Mouse (Mus musculus): ENCODE results near the gene Dnajc8. TPM values are rescaled to one million over a fixed set of nuclear protein-coding genes. Genes with fewer than 3 reads are reported as not detected.
"Not testable (repeated sequence)": the region's sequence is repeated elsewhere in the genome, so short reads cannot be mapped to it uniquely, and the experiment has no call there.

The Dnajc8 gene
- polyA plus RNA-seq, 1 experiment = 9.0 TPM

- no peaks in the 10 kb centered on the region for H3K36me3 ChIP-seq (ENCODE audit: control insufficient read depth, insufficient read depth, low read length)
- no peak overlapping the region for H3K27ac ChIP-seq (ENCODE audit: insufficient read depth, low read depth, low read length)
- no peak for TF ChIP-seq POLR2A (IDR thresholded peaks at IDR 0.05; ENCODE audit: low read depth, low read length)
- TF ChIP-seq CTCF (IDR thresholded peaks at IDR 0.05; ENCODE audit: extremely low read depth, insufficient read length, insufficient replicate concordance, low read depth, low read length) = no peak
- no peaks in the 10 kb centered on the region for H3K27me3 ChIP-seq (ENCODE audit: control insufficient read depth, insufficient read depth, low read length)
- no peak overlapping the region for H3K4me3 ChIP-seq (ENCODE audit: low read depth, low read length)
- WGBS = 86% methylated on average over 3 of the region's 3 CpGs
- H3K4me1 ChIP-seq (ENCODE audit: control insufficient read depth, insufficient read depth, insufficient read length, low read length) = no peaks in the 10 kb centered on the region
Measured at GRCm38 (mm10) chr4:132599764-132600163, 64.4 kb downstream of the Dnajc8 start.

GRCm38 (mm10) chr4:132600465-132600864 lies 65.1 kb downstream of the Dnajc8 start:
- H3K27ac ChIP-seq (ENCODE audit: insufficient read depth, low read depth, low read length) = no peak overlapping the region
- no peaks in the 10 kb centered on the region for H3K36me3 ChIP-seq (ENCODE audit: control insufficient read depth, insufficient read depth, low read length)
- peaks cover under 1% of the 10 kb centered on the region; the same call in 1 of the 2 replicates for H3K4me1 ChIP-seq (ENCODE audit: control insufficient read depth, insufficient read depth, insufficient read length, low read length)
- WGBS = 79% methylated on average over 6 of the region's 6 CpGs
- no peaks in the 10 kb centered on the region for H3K27me3 ChIP-seq (ENCODE audit: control insufficient read depth, insufficient read depth, low read length)
- no peak for TF ChIP-seq POLR2A (IDR thresholded peaks at IDR 0.05; ENCODE audit: low read depth, low read length)
- TF ChIP-seq CTCF (IDR thresholded peaks at IDR 0.05; ENCODE audit: extremely low read depth, insufficient read length, insufficient replicate concordance, low read depth, low read length) = no peak
- H3K4me3 ChIP-seq (ENCODE audit: low read depth, low read length) = no peak overlapping the region

- not testable (repeated sequence) for H3K4me3 ChIP-seq (ENCODE audit: low read depth, low read length); H3K36me3 ChIP-seq (ENCODE audit: control insufficient read depth, insufficient read depth, low read length); H3K4me1 ChIP-seq (ENCODE audit: control insufficient read depth, insufficient read depth, insufficient read length, low read length); H3K27me3 ChIP-seq (ENCODE audit: control insufficient read depth, insufficient read depth, low read length); H3K27ac ChIP-seq (ENCODE audit: insufficient read depth, low read depth, low read length)
- WGBS = 75% methylated on average over 5 of the region's 5 CpGs
Measured at GRCm38 (mm10) chr4:132601242-132601641, 65.9 kb downstream of the Dnajc8 start.

Other genes starting within 250 kb of the Dnajc8 start
- 0.70 and 0.98 TPM in 2 replicates for gene Rab42, start 232.2 kb upstream of the Dnajc8 start, polyA plus RNA-seq (2012; rRNA removed)
- gene Trnau1ap, start 206.0 kb upstream of the Dnajc8 start, polyA plus RNA-seq (2012; rRNA removed) = 20.7 and 24.1 TPM in 2 replicates
- gene Rcc1, start 181.9 kb upstream of the Dnajc8 start, polyA plus RNA-seq (2012; rRNA removed) = 5.2 and 9.6 TPM in 2 replicates
- gene Phactr4, start 113.1 kb upstream of the Dnajc8 start, polyA plus RNA-seq (2012; rRNA removed) = 6.3 and 15.6 TPM in 2 replicates
- 1.1 and 2.0 TPM in 2 replicates for gene Med18, start 71.6 kb upstream of the Dnajc8 start, polyA plus RNA-seq (2012; rRNA removed)
- 4.0 and 6.7 TPM in 2 replicates for gene Sesn2, start 25.0 kb upstream of the Dnajc8 start, polyA plus RNA-seq (2012; rRNA removed)
- gene Atpif1, start 1.9 kb upstream of the Dnajc8 start, polyA plus RNA-seq (2012; rRNA removed) = 63.8 and 147 TPM in 2 replicates
- 2.9 and 3.1 TPM in 2 replicates for gene Ptafr, start 28.5 kb downstream of the Dnajc8 start, polyA plus RNA-seq (2012; rRNA removed)
- gene Eya3, start 103.4 kb downstream of the Dnajc8 start, polyA plus RNA-seq (2012; rRNA removed) = 13.3 and 20.7 TPM in 2 replicates
- gene Xkr8, start 197.0 kb downstream of the Dnajc8 start, polyA plus RNA-seq (2012; rRNA removed) = 3.2 and 6.0 TPM in 2 replicates
- gene Smpdl3b, start 221.7 kb downstream of the Dnajc8 start, polyA plus RNA-seq (2012; rRNA removed) = 126 and 144 TPM in 2 replicates
- gene Rpa2, start 232.8 kb downstream of the Dnajc8 start, polyA plus RNA-seq (2012; rRNA removed) = 4.8 and 8.7 TPM in 2 replicates

Data from small intestine, adult 2 months (tissue).